Mouse (Mus musculus) kidney, postnatal 0 days (tissue): ENCODE results near the gene Pcbp4. TPM values are rescaled to one million over a fixed set of nuclear protein-coding genes. Genes with fewer than 3 reads are reported as not detected.

ENCODE experiments used
- ATAC-seq: fragments of 200-750 bp; cut with Nextera tagmentation; replicated peaks from 2 replicates; pipeline ENCODE4 v1.8.0; 2017; ENCODE audit warnings: low read depth, moderate number of reproducible peaks, moderate TSS enrichment, moderate library complexity; ENCODE audit not compliant: low FRiP score
- DNase-seq: peaks from one replicate; pipeline ENCODE4 v3.0.0-alpha.2; 2016; ENCODE audit warnings: low spot score
- H3K27ac ChIP-seq: fragments of 300-500 bp; sonication (generic); 2 replicates; pipeline ENCODE4 v1.5.1; 2014; ENCODE audit warnings: mild to moderate bottlenecking
- H3K27me3 ChIP-seq: fragments of 300-500 bp; sonication (generic); 2 replicates; pipeline ENCODE4 v1.6.1; 2014; ENCODE audit warnings: low read length, mixed read lengths; ENCODE audit not compliant: insufficient read depth
- H3K36me3 ChIP-seq: fragments of 300-500 bp; sonication (generic); 2 replicates; pipeline ENCODE4 v1.6.1; 2014; ENCODE audit warnings: low read length, mixed read lengths; ENCODE audit not compliant: insufficient read depth
- H3K4me1 ChIP-seq: fragments of 300-500 bp; sonication (generic); replicated peaks from 2 replicates; pipeline ENCODE4 v1.6.1; 2014; ENCODE audit warnings: antibody characterized with exemption, low read length, mixed read lengths; ENCODE audit not compliant: insufficient read depth
- H3K4me2 ChIP-seq: fragments of 300-500 bp; sonication (generic); 2 replicates; pipeline ENCODE4 v1.6.1; 2014; ENCODE audit warnings: mild to moderate bottlenecking, low read length, moderate library complexity, mixed read lengths
- H3K4me3 ChIP-seq: fragments of 300-500 bp; sonication (generic); replicated peaks from 2 replicates; pipeline ENCODE4 v1.5.1; 2014; ENCODE audit warnings: low read depth, low read length
- H3K9ac ChIP-seq: fragments of 300-500 bp; sonication (generic); 2 replicates; pipeline ENCODE4 v1.6.1; 2014; ENCODE audit warnings: low read depth, low read length
- H3K9me3 ChIP-seq: fragments of 300-500 bp; sonication (generic); replicated peaks from 2 replicates; pipeline ENCODE4 v1.6.1; 2016; ENCODE audit warnings: low read length, inconsistent platforms, mixed read lengths
- CTCF ChIP-seq: IDR thresholded peaks from 2 replicates; pipeline ENCODE4 v1.5.1; 2016; ENCODE audit warnings: antibody characterized with exemption, low read depth, mild to moderate bottlenecking, moderate library complexity
- WGBS: fragments of 180-500 bp; shearing (Covaris S2); extraction: QIAGEN DNeasy Blood & Tissue Kit; methylation state at CpG from one replicate; pipeline ENCODE4 v1.1.7; 2014; 5-methylcytosine and 5-hydroxymethylcytosine counted together
- polyA plus RNA-seq: library from polyadenylated mRNA; unstranded; fragments of >200 nt; fragmentation: Nextera tagmentation; extraction: Ambion mirVana; gene quantifications from 2 replicates; pipeline ENCODE4 v1.2.1, GENCODE M21; 2015

Pcbp4 gene
- polyA plus RNA-seq, 1 experiment from 2014 or later = 78.6 TPM

- H3K4me3 ChIP-seq = no peak overlapping the region
- no peaks in the 10 kb centered on the region for H3K9me3 ChIP-seq
- H3K36me3 ChIP-seq = peaks cover 13% of the 10 kb centered on the region
- no peak for TF ChIP-seq CTCF
- H3K4me2 ChIP-seq = no peak overlapping the region
- peaks cover 24% of the 10 kb centered on the region for H3K4me1 ChIP-seq
- H3K27me3 ChIP-seq = no peaks in the 10 kb centered on the region
- no peak; the same call in 1 of the 2 replicates for ATAC-seq
- H3K9ac ChIP-seq = no peak overlapping the region
- DNase-seq = peak; percentile 66
- 44% methylated on average over 18 of the region's 18 CpGs for WGBS
- no peak overlapping the region; the same call in 1 of the 2 replicates for H3K27ac ChIP-seq
Observed at GRCm38 (mm10) chr9:106460401-106461025, 7.4 kb downstream of the Pcbp4 start.

DNA sequence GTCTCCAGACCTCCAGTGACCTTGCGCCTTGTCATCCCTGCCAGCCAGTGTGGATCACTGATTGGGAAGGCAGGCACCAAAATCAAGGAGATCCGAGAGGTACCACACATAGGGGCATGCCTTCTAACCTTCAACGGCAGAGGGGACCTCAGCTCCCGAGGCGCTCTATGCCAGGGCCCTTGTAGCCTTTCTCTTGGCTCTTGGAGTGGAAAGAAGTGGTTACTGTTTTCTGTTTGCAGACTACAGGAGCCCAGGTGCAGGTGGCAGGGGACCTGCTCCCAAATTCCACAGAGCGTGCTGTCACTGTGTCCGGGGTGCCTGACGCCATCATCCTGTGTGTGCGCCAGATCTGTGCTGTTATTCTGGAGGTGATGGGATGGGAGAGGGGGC lies 7.9 kb downstream of the Pcbp4 start:
- DNase-seq = no peak
- H3K4me1 ChIP-seq = peaks cover 27% of the 10 kb centered on the region
- H3K27me3 ChIP-seq = no peaks in the 10 kb centered on the region
- no peak overlapping the region for H3K27ac ChIP-seq
- H3K4me2 ChIP-seq = no peak overlapping the region
- WGBS = 66% methylated on average over 9 of the region's 9 CpGs
- ATAC-seq = no peak
- no peak overlapping the region for H3K4me3 ChIP-seq
- TF ChIP-seq CTCF = no peak
- peaks cover 13% of the 10 kb centered on the region for H3K36me3 ChIP-seq
- H3K9ac ChIP-seq = no peak overlapping the region
- H3K9me3 ChIP-seq = no peaks in the 10 kb centered on the region

GRCm38 (mm10) chr9:106461641-106462429 lies 8.7 kb downstream of the Pcbp4 start:
- ATAC-seq (no peak), DNase-seq (no peak)
- Histone ChIP-seq H3K27me3 (no peaks in the 10 kb centered on the region), H3K4me3 (no peak overlapping the region), H3K9ac (no peak overlapping the region), H3K4me2 (no peak overlapping the region), H3K27ac (no peak overlapping the region), H3K36me3 (peaks cover 13% of the 10 kb centered on the region), H3K9me3 (no peaks in the 10 kb centered on the region), H3K4me1 (peaks cover 19% of the 10 kb centered on the region)
- WGBS = 82% methylated on average over 16 of the region's 16 CpGs
- TF ChIP-seq CTCF = no peak

DNA sequence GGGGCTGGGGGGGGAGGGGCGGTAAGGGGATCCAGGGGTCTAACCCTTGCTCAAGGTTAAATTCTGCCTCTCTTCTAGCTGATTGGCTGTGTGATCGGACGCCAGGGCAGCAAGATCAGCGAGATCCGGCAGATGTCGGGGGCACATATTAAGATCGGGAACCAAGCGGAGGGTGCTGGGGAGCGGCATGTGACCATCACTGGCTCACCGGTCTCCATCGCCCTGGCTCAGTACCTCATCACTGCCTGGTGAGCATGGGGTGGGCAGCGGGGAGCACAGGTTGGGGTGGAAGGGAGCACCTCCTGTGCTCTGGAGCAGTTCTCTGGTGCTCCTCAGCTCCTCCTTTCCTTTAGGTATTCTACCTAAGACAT lies 9.3 kb downstream of the Pcbp4 start:
- no peak overlapping the region for H3K9ac ChIP-seq
- no peak overlapping the region for H3K27ac ChIP-seq
- 89% methylated on average over 12 of the region's 12 CpGs for WGBS
- no peak overlapping the region for H3K4me2 ChIP-seq
- DNase-seq = no peak
- peaks cover 14% of the 10 kb centered on the region; the same call in 1 of the 2 replicates for H3K4me1 ChIP-seq
- H3K27me3 ChIP-seq = no peaks in the 10 kb centered on the region
- H3K4me3 ChIP-seq = no peak overlapping the region
- no peak for ATAC-seq
- H3K36me3 ChIP-seq = peaks cover 13% of the 10 kb centered on the region
- H3K9me3 ChIP-seq = no peaks in the 10 kb centered on the region
- TF ChIP-seq CTCF = no peak

DNA sequence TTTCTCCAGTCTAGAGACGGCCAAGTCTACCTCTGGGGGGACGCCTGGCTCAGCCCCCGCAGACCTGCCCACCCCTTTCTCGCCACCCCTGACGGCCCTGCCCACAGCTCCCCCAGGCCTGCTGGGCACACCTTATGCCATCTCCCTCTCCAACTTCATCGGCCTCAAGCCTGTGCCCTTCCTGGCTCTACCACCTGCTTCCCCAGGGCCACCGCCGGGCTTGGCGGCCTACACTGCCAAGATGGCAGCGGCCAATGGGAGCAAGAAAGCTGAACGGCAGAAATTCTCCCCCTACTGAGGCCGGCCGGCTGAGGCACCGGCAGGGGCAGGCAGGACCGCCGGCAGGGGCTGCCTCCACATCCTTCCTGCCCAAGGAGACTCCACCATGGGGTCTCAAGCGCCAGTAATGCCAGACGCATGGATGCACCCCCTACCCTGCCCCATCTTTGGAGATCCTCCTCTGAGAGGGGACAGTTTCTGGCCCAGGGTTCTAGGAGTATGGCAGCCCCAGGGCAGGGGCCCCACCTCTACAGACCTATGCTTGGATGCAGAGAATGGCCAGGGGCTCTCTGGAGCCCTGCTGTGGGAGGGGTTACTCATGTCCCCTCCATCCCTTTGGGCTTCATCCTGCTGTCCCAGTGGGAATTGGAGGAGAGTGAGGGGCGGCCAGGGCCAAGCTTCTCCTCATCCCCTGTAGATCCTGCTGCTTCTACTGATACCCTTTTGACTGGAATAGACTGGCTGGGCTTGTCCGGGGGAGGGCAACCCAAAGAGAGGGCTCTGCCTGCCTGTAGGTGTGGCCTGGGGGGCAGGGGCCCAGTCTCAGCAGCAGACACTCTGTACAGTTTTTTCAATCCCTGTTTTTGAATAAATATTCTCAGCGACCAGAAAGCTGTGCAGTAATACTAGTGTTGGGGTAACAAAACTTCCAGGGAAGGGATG lies 10.3 kb downstream of the Pcbp4 start:
- Histone ChIP-seq H3K36me3 (peaks cover 13% of the 10 kb centered on the region), H3K27me3 (no peaks in the 10 kb centered on the region), H3K4me2 (no peak overlapping the region), H3K27ac (no peak overlapping the region), H3K9me3 (no peaks in the 10 kb centered on the region), H3K4me3 (no peak overlapping the region), H3K9ac (no peak overlapping the region), H3K4me1 (peaks cover 13% of the 10 kb centered on the region; the same call in 1 of the 2 replicates)
- ATAC-seq (no peak), DNase-seq (no peak)
- no peak for TF ChIP-seq CTCF
- WGBS = 82% methylated on average over 21 of the region's 21 CpGs
